Mouse (Mus musculus): Measurements from ENCODE around the gene Krt222. TPM values are rescaled to one million over a fixed set of nuclear protein-coding genes. Genes with fewer than 3 reads are reported as not detected.
A peak's percentile ranks its signal among the peaks of the same experiment; 100 is the strongest.

Krt222 gene
- polyA plus RNA-seq, 1 experiment from 2014 or later, result 0.97 TPM

DNA sequence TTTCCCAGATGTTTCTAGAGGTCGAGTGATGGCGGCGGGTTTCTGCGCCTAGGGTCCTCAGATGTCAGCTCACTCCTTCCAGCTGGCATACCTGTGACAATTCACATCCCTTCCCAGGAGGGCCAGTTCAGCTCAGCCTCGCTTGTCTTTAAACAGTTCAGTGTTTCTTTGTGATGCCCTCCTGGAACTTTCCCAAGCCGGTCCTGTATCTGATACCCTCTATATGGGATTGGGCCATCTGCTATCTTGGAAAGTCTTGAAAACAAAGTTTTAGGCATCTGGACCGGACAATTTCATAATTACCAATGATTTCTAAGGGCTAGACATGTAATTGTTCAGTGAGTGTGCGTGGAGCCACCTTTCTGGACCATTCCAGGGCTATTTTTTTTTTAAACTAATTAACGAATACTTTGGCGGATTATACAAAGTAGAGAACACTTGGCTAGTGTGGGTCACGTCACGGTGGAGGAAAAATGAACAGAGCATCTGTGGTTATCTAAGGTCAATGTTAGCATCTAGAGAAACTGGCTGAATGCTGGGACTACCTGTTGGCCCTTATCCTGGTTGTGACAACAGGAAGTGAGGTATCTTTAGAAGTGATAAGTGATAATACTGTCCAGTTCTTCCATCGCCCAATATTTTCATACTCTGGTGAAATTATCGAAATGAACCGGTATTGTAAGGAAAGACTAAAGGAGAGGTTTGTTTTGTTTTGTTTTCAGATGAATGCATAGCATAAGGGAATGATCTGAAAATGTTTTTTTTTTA, 12.7 kb downstream of the Krt222 start:
- H3K27me3 ChIP-seq, result no peaks in the 10 kb centered on the region
- H3K4me2 ChIP-seq, result peak overlapping the region; percentile 86
- H3K27ac ChIP-seq, result peak overlapping the region; percentile 100
- no peaks in the 10 kb centered on the region for H3K9me3 ChIP-seq (replicated peaks)
- WGBS, result 19% methylated on average over 15 of the region's 15 CpGs
- H3K9ac ChIP-seq, result peak overlapping the region; percentile 99
- H3K4me3 ChIP-seq, result peak overlapping the region; percentile 88
- ATAC-seq, result no peak; the same call in 1 of the 2 replicates
- H3K4me1 ChIP-seq, result peaks cover 37% of the 10 kb centered on the region
- H3K36me3 ChIP-seq (ENCODE audit: poor library complexity, severe bottlenecking), result peaks cover 17% of the 10 kb centered on the region

GRCm38 (mm10) chr11:99230261-99231048, 13.4 kb downstream of the Krt222 start, which contains the start of gene Smarce1:
TSS of gene Smarce1 (minus strand) at chr11:99231017.
- WGBS, result under 1% methylated on average over 74 of the region's 87 CpGs
- H3K9me3 ChIP-seq (replicated peaks), result no peaks in the 10 kb centered on the region
- ATAC-seq, result peak; percentile 93
- H3K27ac ChIP-seq, result peak within 1 kb of the TSS; percentile 100
- no peaks in the 10 kb centered on the region for H3K27me3 ChIP-seq
- H3K36me3 ChIP-seq (ENCODE audit: poor library complexity, severe bottlenecking), result peaks cover 23% of the 10 kb centered on the region
- peaks cover 41% of the 10 kb centered on the region for H3K4me1 ChIP-seq
- peak within 1 kb of the TSS; percentile 99 for H3K9ac ChIP-seq
- H3K4me2 ChIP-seq, result peak within 1 kb of the TSS; percentile 86
- peak within 1 kb of the TSS; percentile 88 for H3K4me3 ChIP-seq

- H3K36me3 ChIP-seq (ENCODE audit: poor library complexity, severe bottlenecking), result peaks cover 30% of the 10 kb centered on the region
- no peaks in the 10 kb centered on the region for H3K9me3 ChIP-seq (replicated peaks)
- peak overlapping the region; percentile 86 for H3K4me2 ChIP-seq
- peak overlapping the region; percentile 100 for H3K27ac ChIP-seq
- ATAC-seq, result 0 out of 2 replicates have a peak, but pooled peaks have one; percentile 19
- peak overlapping the region; percentile 88 for H3K4me3 ChIP-seq
- H3K4me1 ChIP-seq, result peaks cover 41% of the 10 kb centered on the region
- H3K27me3 ChIP-seq, result no peaks in the 10 kb centered on the region
- peak overlapping the region; percentile 99 for H3K9ac ChIP-seq
- WGBS, result under 1% methylated on average over 31 of the region's 31 CpGs
These were observed 14.1 kb downstream of the Krt222 start for GRCm38 (mm10) chr11:99229641-99230260.

DNA sequence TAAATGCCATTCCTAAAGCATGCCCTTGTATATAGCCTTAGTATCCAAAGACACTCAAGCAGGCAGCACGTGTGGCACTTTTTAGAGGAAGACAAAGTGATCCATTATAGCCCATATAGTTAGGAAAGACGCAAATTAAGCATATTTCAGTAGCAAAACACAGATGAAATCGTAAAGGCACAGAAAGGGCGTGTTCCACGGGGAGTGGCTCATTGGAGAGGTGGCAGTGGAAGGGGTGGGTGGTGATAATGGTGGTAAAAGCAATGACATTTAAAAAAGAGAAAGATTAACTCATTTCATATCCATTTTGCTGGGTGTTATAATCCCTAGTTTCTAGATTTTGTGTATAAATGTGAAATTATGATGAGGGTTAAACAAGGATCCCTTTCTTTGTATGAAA, 17.6 kb downstream of the Krt222 start:
- ATAC-seq, result no peak
- H3K36me3 ChIP-seq (ENCODE audit: poor library complexity, severe bottlenecking), result peaks cover 57% of the 10 kb centered on the region
- no peaks in the 10 kb centered on the region for H3K27me3 ChIP-seq
- 91% methylated on average over 5 of the region's 5 CpGs for WGBS
- H3K9me3 ChIP-seq (replicated peaks), result no peaks in the 10 kb centered on the region
- peaks cover 33% of the 10 kb centered on the region for H3K4me1 ChIP-seq
- no peak overlapping the region for H3K27ac ChIP-seq
- no peak overlapping the region for H3K4me3 ChIP-seq
- no peak overlapping the region for H3K4me2 ChIP-seq
- no peak overlapping the region for H3K9ac ChIP-seq

GRCm38 (mm10) chr11:99223310-99223709, 20.6 kb downstream of the Krt222 start:
- Histone ChIP-seq H3K27ac (no peak overlapping the region), H3K4me3 (no peak overlapping the region), H3K4me1 (peaks cover 21% of the 10 kb centered on the region), H3K9me3 (replicated peaks) (no peaks in the 10 kb centered on the region), H3K36me3 (ENCODE audit: poor library complexity, severe bottlenecking) (peaks cover 81% of the 10 kb centered on the region), H3K27me3 (no peaks in the 10 kb centered on the region), H3K4me2 (no peak overlapping the region), H3K9ac (no peak overlapping the region)
- no peak for ATAC-seq
- WGBS, result 89% methylated on average over 5 of the region's 5 CpGs

DNA sequence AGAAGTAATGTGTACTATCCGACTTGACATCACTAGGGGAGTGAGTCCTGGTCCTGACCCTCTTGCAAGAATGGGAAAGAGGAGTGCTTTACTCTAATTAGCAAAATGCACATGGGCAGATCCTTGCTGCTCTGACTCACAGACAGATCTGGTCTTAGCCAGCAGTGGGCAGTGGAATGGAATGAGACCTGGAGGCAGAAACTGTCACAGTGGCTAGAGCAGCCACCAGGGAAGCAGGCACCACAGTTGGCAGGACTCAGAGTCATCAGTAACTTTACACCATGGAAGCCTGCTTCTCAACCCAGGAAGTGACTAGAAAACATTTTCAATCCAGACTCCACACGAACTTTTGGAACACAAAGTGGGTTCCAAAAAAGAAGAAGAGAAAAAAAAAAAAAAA, 22.1 kb downstream of the Krt222 start:
- H3K4me3 ChIP-seq, result no peak overlapping the region
- H3K36me3 ChIP-seq (ENCODE audit: poor library complexity, severe bottlenecking), result peaks cover 83% of the 10 kb centered on the region
- H3K9ac ChIP-seq, result no peak overlapping the region
- ATAC-seq, result no peak
- H3K27me3 ChIP-seq, result no peaks in the 10 kb centered on the region
- no peak overlapping the region for H3K27ac ChIP-seq
- WGBS, result 85% methylated on average over 2 of the region's 2 CpGs
- H3K4me1 ChIP-seq, result peaks cover 7% of the 10 kb centered on the region
- H3K9me3 ChIP-seq (replicated peaks), result no peaks in the 10 kb centered on the region
- H3K4me2 ChIP-seq, result no peak overlapping the region

GRCm38 (mm10) chr11:99217248-99217986, 26.5 kb downstream of the Krt222 start:
- Histone ChIP-seq H3K9ac (no peak overlapping the region), H3K4me3 (no peak overlapping the region), H3K36me3 (ENCODE audit: poor library complexity, severe bottlenecking) (peaks cover 89% of the 10 kb centered on the region), H3K9me3 (replicated peaks) (no peaks in the 10 kb centered on the region), H3K4me2 (no peak overlapping the region), H3K27me3 (no peaks in the 10 kb centered on the region), H3K4me1 (no peaks in the 10 kb centered on the region), H3K27ac (no peak overlapping the region)
- 91% methylated on average over 7 of the region's 7 CpGs for WGBS
- ATAC-seq, result no peak

GRCm38 (mm10) chr11:99216181-99216580, 27.7 kb downstream of the Krt222 start:
- Histone ChIP-seq H3K9me3 (replicated peaks) (no peaks in the 10 kb centered on the region), H3K27me3 (no peaks in the 10 kb centered on the region)

DNA sequence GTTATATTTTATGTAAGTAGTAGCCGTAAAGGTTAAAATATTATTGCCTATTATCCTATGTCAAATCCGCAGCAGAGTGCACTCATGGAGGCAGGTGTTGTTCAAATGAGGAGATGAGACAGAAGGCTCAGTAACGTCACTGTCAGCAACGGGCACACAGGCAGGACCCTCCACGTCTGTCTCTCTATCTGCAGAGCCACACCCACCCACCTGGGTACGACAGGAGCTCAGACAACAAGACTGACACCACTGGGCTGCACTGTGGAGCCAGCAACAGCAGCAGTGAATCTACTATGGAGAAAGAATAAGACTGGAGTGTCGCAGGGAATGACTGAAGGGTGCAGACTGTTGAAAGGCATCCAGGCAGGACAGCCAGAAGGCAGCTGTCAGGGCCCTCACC, 31.2 kb downstream of the Krt222 start:
- Histone ChIP-seq H3K9me3 (replicated peaks) (no peaks in the 10 kb centered on the region), H3K4me1 (no peaks in the 10 kb centered on the region), H3K36me3 (ENCODE audit: poor library complexity, severe bottlenecking) (peaks cover 92% of the 10 kb centered on the region), H3K27ac (no peak overlapping the region), H3K9ac (no peak overlapping the region), H3K4me2 (no peak overlapping the region), H3K27me3 (no peaks in the 10 kb centered on the region), H3K4me3 (no peak overlapping the region)
- no peak for ATAC-seq
- WGBS, result 90% methylated on average over 7 of the region's 7 CpGs

More at GRCm38 (mm10) chr11:99216181-99216580, 27.7 kb downstream of the Krt222 start:
- WGBS, result 96% methylated on average over 3 of the region's 3 CpGs
- no peak overlapping the region for H3K27ac ChIP-seq
- H3K4me2 ChIP-seq, result no peak overlapping the region
- ATAC-seq, result no peak
- H3K9ac ChIP-seq, result no peak overlapping the region
- H3K4me3 ChIP-seq, result no peak overlapping the region
- no peaks in the 10 kb centered on the region for H3K4me1 ChIP-seq
- peaks cover 92% of the 10 kb centered on the region for H3K36me3 ChIP-seq (ENCODE audit: poor library complexity, severe bottlenecking)

GRCm38 (mm10) chr11:99211964-99212363, 31.9 kb downstream of the Krt222 start:
- no peaks in the 10 kb centered on the region for H3K9me3 ChIP-seq (replicated peaks)
- H3K9ac ChIP-seq, result no peak overlapping the region
- no peak overlapping the region for H3K4me3 ChIP-seq
- 74% methylated on average over 2 of the region's 2 CpGs for WGBS
- no peak overlapping the region for H3K4me2 ChIP-seq
- no peak overlapping the region for H3K27ac ChIP-seq
- no peak for ATAC-seq
- H3K4me1 ChIP-seq, result no peaks in the 10 kb centered on the region
- H3K36me3 ChIP-seq (ENCODE audit: poor library complexity, severe bottlenecking), result peaks cover 85% of the 10 kb centered on the region
- no peaks in the 10 kb centered on the region for H3K27me3 ChIP-seq

- ATAC-seq, result no peak
These were observed 35.7 kb downstream of the Krt222 start for GRCm38 (mm10) chr11:99208105-99208669.

More at GRCm38 (mm10) chr11:99208105-99208669, 35.7 kb downstream of the Krt222 start:
- Histone ChIP-seq H3K4me3 (no peak overlapping the region), H3K4me1 (no peaks in the 10 kb centered on the region), H3K9me3 (replicated peaks) (no peaks in the 10 kb centered on the region), H3K4me2 (no peak overlapping the region), H3K9ac (no peak overlapping the region), H3K27me3 (no peaks in the 10 kb centered on the region), H3K27ac (no peak overlapping the region), H3K36me3 (ENCODE audit: poor library complexity, severe bottlenecking) (peaks cover 48% of the 10 kb centered on the region)
- WGBS, result 83% methylated on average over 8 of the region's 8 CpGs

Measured in forebrain, embryonic 13.5 days (tissue).